Mouse (Mus musculus) forebrain, embryonic 14.5 days (tissue): ENCODE results near the gene Ucma. TPM values are rescaled to one million over a fixed set of nuclear protein-coding genes. Genes with fewer than 3 reads are reported as not detected.
A peak's percentile ranks its signal among the peaks of the same experiment; 100 is the strongest.

ENCODE experiments used
- ATAC-seq: fragments of 200-750 bp; cut with Nextera tagmentation; 2 replicates; pipeline ENCODE4 v1.8.0; 2017; ENCODE audit warnings: mild to moderate bottlenecking, moderate library complexity
- DNase-seq: peaks from one replicate; pipeline ENCODE4 v3.0.0-alpha.2; 2015; ENCODE audit warnings: low spot score
- H3K27ac ChIP-seq: fragments of 300-500 bp; sonication (generic); 2 replicates; pipeline ENCODE4 v1.5.1; 2014; ENCODE audit warnings: low read depth, mild to moderate bottlenecking, control low read depth, low read length, moderate library complexity
- H3K27me3 ChIP-seq: fragments of 300-500 bp; sonication (generic); replicated peaks from 2 replicates; pipeline ENCODE4 v1.6.1; 2014; ENCODE audit warnings: low read length, control low read depth, mixed read lengths; ENCODE audit not compliant: control insufficient read depth, insufficient read depth
- H3K36me3 ChIP-seq: fragments of 300-500 bp; sonication (generic); 2 replicates; pipeline ENCODE4 v1.6.1; 2014; ENCODE audit warnings: low read length, control low read depth; ENCODE audit not compliant: control insufficient read depth, insufficient read depth
- H3K4me1 ChIP-seq: fragments of 300-500 bp; sonication (generic); 2 replicates; pipeline ENCODE4 v1.6.1; 2014; ENCODE audit warnings: antibody characterized with exemption, low read length, control low read depth; ENCODE audit not compliant: control insufficient read depth, insufficient read depth
- H3K4me2 ChIP-seq: fragments of 300-500 bp; sonication (generic); 2 replicates; pipeline ENCODE4 v1.6.1; 2014; ENCODE audit warnings: mild to moderate bottlenecking, control low read depth, low read length
- H3K4me3 ChIP-seq: fragments of 300-500 bp; sonication (generic); 2 replicates; pipeline ENCODE4 v1.5.1; 2014; ENCODE audit warnings: low read depth, low read length, control low read depth
- H3K9ac ChIP-seq: fragments of 300-500 bp; sonication (generic); 2 replicates; pipeline ENCODE4 v1.6.1; 2014; ENCODE audit warnings: mild to moderate bottlenecking, low read length, control low read depth, moderate library complexity
- H3K9me3 ChIP-seq: fragments of 300-500 bp; sonication (generic); replicated peaks from 2 replicates; pipeline ENCODE4 v1.6.1; 2016; ENCODE audit warnings: low read length, control low read depth, mixed read lengths; ENCODE audit not compliant: control insufficient read depth
- WGBS: fragments of 180-500 bp; shearing (Covaris S2); extraction: QIAGEN DNeasy Blood & Tissue Kit; methylation state at CpG from one replicate; pipeline ENCODE4 v1.1.7; 2014; 5-methylcytosine and 5-hydroxymethylcytosine counted together
- polyA plus RNA-seq: library from polyadenylated mRNA; unstranded; fragments of >200 nt; fragmentation: Nextera tagmentation; extraction: Ambion mirVana; gene quantifications from 2 replicates; pipeline ENCODE4 v1.2.1, GENCODE M21; 2014

Gene Ucma
- polyA plus RNA-seq, 1 experiment from 2014 or later: 0.34 TPM

GRCm38 (mm10) chr2:4958039-4958438, 17.9 kb upstream of the Ucma start:
- Histone ChIP-seq H3K9me3 (no peaks in the 10 kb centered on the region), H3K27me3 (no peaks in the 10 kb centered on the region), H3K36me3 (no peaks in the 10 kb centered on the region), H3K4me1 (no peaks in the 10 kb centered on the region), H3K27ac (no peak overlapping the region), H3K9ac (no peak overlapping the region), H3K4me3 (no peak overlapping the region), H3K4me2 (no peak overlapping the region)
- 91% methylated on average over 12 of the region's 12 CpGs for WGBS
- no peak for DNase-seq
- no peak for ATAC-seq

DNA sequence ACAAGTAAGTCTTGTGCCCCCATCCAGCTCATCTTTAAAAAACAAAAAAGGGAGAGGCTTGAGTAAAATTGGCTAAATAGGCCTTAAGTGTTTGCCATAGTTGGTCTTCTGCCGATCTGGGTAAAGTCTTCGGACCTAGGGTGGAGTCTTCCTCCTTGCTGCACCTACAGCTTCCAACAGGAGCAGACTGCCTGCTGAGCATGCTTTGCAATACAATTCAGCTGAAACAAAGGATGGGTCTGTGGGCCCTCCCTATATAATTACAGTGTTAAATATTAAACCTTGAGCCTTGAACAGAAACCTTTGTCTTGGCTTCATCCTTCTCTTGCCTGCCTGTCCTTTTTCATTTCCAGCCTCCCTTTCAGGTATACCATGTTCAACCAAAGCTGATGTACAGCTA, 8.1 kb upstream of the Ucma start:
- H3K9me3 ChIP-seq: no peaks in the 10 kb centered on the region
- H3K36me3 ChIP-seq: no peaks in the 10 kb centered on the region
- H3K4me3 ChIP-seq: no peak overlapping the region
- no peak overlapping the region for H3K4me2 ChIP-seq
- H3K4me1 ChIP-seq: no peaks in the 10 kb centered on the region
- no peak overlapping the region for H3K9ac ChIP-seq
- no peak for ATAC-seq
- DNase-seq: no peak
- 92% methylated on average over 2 of the region's 2 CpGs for WGBS
- H3K27ac ChIP-seq: no peak overlapping the region
- H3K27me3 ChIP-seq: no peaks in the 10 kb centered on the region

DNA sequence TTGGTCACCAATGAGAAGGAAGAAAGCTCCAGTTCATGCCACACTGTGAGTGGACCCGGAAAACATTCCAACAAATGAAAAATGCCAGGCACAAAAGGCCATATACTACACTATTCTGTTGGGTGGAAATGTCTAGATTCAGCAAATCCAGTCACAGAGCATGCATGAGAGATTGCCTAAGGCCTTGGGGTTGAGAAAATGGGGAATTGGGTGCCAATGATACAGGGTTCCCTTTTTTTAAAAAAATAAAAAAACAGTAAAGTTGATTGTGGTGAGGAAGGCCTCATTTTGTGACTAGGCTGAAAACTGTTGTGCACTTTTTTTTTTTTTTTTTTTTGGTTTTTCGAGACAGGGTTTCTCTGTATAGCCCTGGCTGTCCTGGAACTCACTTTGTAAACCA, 6.8 kb upstream of the Ucma start:
- 98% methylated on average over 1 of the region's 2 CpGs for WGBS
- ATAC-seq: no peak
- Histone ChIP-seq H3K4me1 (no peaks in the 10 kb centered on the region), H3K36me3 (no peaks in the 10 kb centered on the region), H3K27me3 (no peaks in the 10 kb centered on the region), H3K9me3 (no peaks in the 10 kb centered on the region), H3K9ac (no peak overlapping the region), H3K27ac (no peak overlapping the region), H3K4me3 (no peak overlapping the region), H3K4me2 (no peak overlapping the region)
- DNase-seq: no peak

GRCm38 (mm10) chr2:4978091-4978490, 2.2 kb downstream of the Ucma start:
- Histone ChIP-seq H3K27me3 (no peaks in the 10 kb centered on the region), H3K4me2 (no peak overlapping the region), H3K4me1 (peaks cover 3% of the 10 kb centered on the region), H3K27ac (peak overlapping the region; percentile 10; the same call in 1 of the 2 replicates), H3K36me3 (no peaks in the 10 kb centered on the region), H3K9me3 (no peaks in the 10 kb centered on the region), H3K9ac (no peak overlapping the region), H3K4me3 (no peak overlapping the region)
- 11% methylated on average over 8 of the region's 8 CpGs for WGBS
- peak; percentile 63; the same call in 1 of the 2 replicates for ATAC-seq
- DNase-seq: peak; percentile 81

DNA sequence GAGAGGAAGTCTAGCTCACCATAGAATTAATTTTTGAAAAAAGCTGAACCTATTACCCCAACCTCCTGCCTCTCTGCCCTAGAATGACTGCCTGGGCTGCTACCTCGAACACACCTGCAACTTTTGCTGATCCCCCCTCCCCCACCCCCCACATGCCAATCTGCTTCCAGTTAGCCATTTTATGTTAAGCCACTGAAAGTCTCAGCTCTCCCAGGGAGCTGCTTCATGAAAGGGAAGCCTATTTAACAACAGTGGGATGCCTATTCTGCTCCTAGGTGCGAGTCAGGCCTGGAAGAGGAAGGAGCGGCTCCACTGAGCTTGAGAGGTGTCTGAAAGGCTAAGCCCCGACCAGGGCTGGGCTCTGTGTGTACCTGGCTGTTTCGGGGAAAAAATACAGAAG, 8.1 kb downstream of the Ucma start:
- no peak for DNase-seq
- Histone ChIP-seq H3K9ac (no peak overlapping the region), H3K27ac (no peak overlapping the region), H3K4me2 (no peak overlapping the region), H3K36me3 (no peaks in the 10 kb centered on the region), H3K4me1 (no peaks in the 10 kb centered on the region), H3K27me3 (no peaks in the 10 kb centered on the region), H3K9me3 (no peaks in the 10 kb centered on the region), H3K4me3 (no peak overlapping the region)
- 10% methylated on average over 5 of the region's 5 CpGs for WGBS
- ATAC-seq: no peak

GRCm38 (mm10) chr2:4985000-4985399, 9.1 kb downstream of the Ucma start:
- Histone ChIP-seq H3K9ac (no peak overlapping the region), H3K9me3 (no peaks in the 10 kb centered on the region), H3K27me3 (no peaks in the 10 kb centered on the region), H3K27ac (no peak overlapping the region), H3K4me3 (no peak overlapping the region), H3K36me3 (no peaks in the 10 kb centered on the region), H3K4me2 (no peak overlapping the region), H3K4me1 (no peaks in the 10 kb centered on the region)
- WGBS: 79% methylated on average over 6 of the region's 6 CpGs
- DNase-seq (no peak), ATAC-seq (no peak)

GRCm38 (mm10) chr2:4986798-4987197, 10.9 kb downstream of the Ucma start:
- H3K9me3 ChIP-seq: no peaks in the 10 kb centered on the region
- DNase-seq (no peak), ATAC-seq (no peak)
- peaks cover 9% of the 10 kb centered on the region; the same call in 1 of the 2 replicates for H3K36me3 ChIP-seq
- WGBS: 92% methylated on average over 4 of the region's 4 CpGs
- no peaks in the 10 kb centered on the region for H3K27me3 ChIP-seq
- H3K4me3 ChIP-seq: no peak overlapping the region
- H3K9ac ChIP-seq: no peak overlapping the region
- no peak overlapping the region for H3K4me2 ChIP-seq
- no peaks in the 10 kb centered on the region for H3K4me1 ChIP-seq
- H3K27ac ChIP-seq: no peak overlapping the region

DNA sequence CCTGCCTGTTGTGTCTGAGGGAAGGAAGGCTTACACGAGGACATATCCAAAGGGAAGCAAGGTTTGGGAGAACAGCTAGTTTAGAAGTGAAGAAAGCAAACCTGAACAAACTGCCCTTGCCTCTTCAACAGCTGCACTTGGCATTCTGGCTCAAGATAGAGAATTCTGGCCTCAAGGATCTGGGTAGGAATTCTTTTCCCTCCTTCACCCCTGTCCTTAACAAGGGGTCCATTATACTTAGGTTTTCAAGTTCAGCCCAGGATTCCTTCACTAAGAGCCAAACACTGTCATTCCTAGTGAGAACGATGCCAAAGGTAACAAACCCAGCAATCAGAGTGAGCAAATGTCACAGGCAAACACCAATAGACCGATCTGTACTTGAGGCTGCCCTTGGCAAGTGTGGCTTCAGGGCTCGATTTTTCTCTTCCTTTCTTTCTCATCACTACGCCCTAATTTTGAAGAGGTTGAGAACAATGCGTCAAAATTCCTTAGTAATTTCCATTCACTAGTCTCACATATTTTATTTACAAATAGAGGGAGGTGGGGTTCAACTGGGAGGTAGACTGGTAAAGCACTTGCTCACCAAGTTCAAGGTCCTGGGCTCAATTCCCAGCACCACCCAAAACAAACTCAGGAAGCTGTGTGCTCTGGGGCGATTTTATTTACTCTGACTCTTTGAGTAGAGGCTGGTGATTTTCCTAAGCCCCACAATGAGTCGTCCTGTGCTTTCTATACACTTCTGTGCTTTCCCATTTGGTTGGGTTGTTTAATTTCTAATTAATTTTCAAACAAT, 11.7 kb downstream of the Ucma start:
- Histone ChIP-seq H3K27ac (no peak overlapping the region), H3K4me1 (no peaks in the 10 kb centered on the region), H3K4me2 (no peak overlapping the region), H3K4me3 (no peak overlapping the region), H3K9ac (no peak overlapping the region), H3K27me3 (no peaks in the 10 kb centered on the region), H3K36me3 (peaks cover 11% of the 10 kb centered on the region; the same call in 1 of the 2 replicates), H3K9me3 (no peaks in the 10 kb centered on the region)
- DNase-seq (no peak), ATAC-seq (no peak)
- whole genome bisulfite sequencing: 82% methylated on average over 8 of the region's 8 CpGs

DNA sequence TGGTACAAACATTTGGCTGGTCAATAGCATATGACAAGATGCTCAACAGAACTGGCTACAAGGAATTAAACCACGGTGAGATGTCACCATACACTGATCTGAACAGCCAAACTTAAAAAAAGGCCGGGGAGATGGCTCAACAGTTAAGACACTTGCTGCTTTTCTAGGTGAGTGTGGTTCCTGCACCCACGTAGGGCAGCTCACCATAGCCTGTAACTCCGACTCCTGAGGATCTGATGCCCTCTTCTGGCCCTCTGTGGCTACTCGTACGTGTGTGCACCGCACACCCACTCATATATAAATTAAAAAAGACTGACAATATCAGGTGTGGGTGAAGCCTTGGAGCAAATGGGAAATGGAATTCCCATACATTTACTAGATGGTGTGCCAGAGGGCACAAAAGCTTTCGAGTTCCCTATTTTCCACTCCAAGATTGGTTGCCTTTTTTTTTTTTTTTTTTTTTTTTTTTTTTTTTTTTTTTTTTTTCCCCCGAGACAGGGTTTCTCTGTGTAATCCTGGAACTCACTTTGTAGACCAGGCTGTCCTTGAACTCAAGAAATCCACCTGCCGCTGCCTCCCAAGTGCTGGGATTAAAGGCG, 13.0 kb downstream of the Ucma start:
- no peaks in the 10 kb centered on the region for H3K9me3 ChIP-seq
- H3K27me3 ChIP-seq: no peaks in the 10 kb centered on the region
- DNase-seq (peak; percentile 20), ATAC-seq (no peak)
- H3K27ac ChIP-seq: no peak overlapping the region
- peaks cover 17% of the 10 kb centered on the region; the same call in 1 of the 2 replicates for H3K36me3 ChIP-seq
- no peak overlapping the region for H3K9ac ChIP-seq
- 76% methylated on average over 11 of the region's 11 CpGs for WGBS
- no peak overlapping the region for H3K4me3 ChIP-seq
- H3K4me1 ChIP-seq: no peaks in the 10 kb centered on the region
- no peak overlapping the region for H3K4me2 ChIP-seq
